Mouse (Mus musculus) left cerebral cortex, postnatal 25 days (tissue): ENCODE results near the gene Slc52a3. TPM values are rescaled to one million over a fixed set of nuclear protein-coding genes. Genes with fewer than 3 reads are reported as not detected.

Experiments
- DNase-seq, 2 experiments: peaks; one replicate each; pipeline ENCODE4 v3.0.0; 2022; ENCODE audit warnings: low spot score in 2 of 2, mixed read lengths in 1 of 2
- intact Hi-C: fragments of 180-260 bp; cut with DNase I; formaldehyde crosslinking; loops from one replicate; pipeline ENCODE4 v1.15.1; 2025
- microRNA-seq, 2 experiments: library from miRNA; unstranded; fragments of <30 nt; microRNA quantifications; one replicate each; pipeline ENCODE4 v1.2.0; 2022
- total RNA-seq, 2 experiments: library from RNA; stranded (reverse); gene quantifications; 2 replicates each; pipeline ENCODE4 v1.2.3; 2021

Gene Slc52a3
- total RNA-seq, 2 experiments from 2014 or later: 4.0 to 4.1 TPM

GRCm38 (mm10) chr2:152029252-152030082, 33.2 kb downstream of the Slc52a3 start:
- intact Hi-C loops: loop anchor here (2.0 to 10.0 kb wide), 4 partner anchors 51 to 335 kb away; partner anchors contain the start of gene Scrt2
- peak; percentile 88 to 89 for DNase-seq

- intact Hi-C loops: no loop called here
- DNase-seq: no peak
Measured at GRCm38 (mm10) chr2:152030986-152031385, 34.7 kb downstream of the Slc52a3 start.

DNA sequence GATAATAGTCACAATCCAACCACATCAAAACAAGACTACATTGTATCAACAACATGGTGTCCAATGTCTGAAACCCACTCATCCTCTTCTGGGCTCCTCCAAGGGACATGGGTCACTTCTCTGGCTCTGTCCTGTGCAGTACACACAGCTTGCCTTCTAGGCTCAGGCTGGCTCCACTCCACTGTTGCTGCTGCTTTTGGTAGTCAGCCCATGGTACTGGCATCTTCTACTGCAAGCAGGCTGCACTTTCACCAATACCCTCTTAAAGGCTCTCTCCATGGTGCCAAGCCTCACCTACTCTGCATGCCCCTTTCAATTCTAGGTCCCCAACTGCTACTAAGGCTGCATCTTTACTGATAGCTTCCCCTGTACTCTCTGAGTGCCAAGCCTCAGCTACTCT, 43.8 kb downstream of the Slc52a3 start:
- DNase-seq: no peak
- intact Hi-C loops: no loop called here

DNA sequence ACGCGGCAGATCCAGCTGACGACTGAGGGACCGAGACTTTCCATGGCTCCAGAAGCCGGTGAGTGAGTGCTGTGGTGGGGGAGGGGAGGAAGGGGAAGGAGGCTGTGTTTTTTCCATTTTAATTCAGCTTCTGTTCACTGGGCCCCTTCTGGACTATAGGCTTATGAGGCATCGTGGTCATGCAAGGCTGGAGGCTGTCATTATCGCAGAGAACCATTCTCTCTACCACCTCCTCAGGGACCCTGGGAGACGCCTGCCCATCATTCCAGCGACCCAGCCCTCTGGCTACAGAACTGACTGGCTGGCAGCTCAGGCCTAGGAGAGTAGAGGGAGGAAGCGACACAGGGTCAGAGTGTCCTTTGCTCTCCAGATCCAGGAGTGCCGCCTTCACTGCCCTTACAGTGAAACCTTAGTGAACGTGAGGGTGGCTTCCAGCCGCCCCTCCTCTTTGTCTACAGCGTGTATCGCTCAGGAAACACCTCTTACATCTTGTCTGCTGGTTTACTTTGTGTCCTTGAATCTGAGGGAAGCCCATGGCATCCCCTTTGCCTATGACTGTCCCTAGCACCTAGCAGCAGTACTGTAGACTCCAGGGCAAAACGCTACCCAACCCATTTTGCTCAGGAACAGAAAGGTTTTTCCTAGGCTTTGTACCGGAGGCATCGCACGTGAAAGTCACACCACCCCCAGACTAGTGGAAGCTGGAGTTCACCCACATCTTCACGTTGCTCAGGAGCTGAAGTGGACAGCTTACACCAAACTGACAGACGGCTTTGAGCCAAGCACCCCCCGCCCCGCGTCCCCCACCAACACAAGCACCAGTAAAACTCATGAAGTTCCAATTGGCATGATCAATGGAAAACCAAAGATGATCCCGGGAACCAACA, 51.0 kb downstream of the Slc52a3 start:
- no peak for DNase-seq
- intact Hi-C loops: no loop called here

GRCm38 (mm10) chr2:152048003-152048980, 52.0 kb downstream of the Slc52a3 start:
- no peak for DNase-seq
- intact Hi-C loops: no loop called here

DNA sequence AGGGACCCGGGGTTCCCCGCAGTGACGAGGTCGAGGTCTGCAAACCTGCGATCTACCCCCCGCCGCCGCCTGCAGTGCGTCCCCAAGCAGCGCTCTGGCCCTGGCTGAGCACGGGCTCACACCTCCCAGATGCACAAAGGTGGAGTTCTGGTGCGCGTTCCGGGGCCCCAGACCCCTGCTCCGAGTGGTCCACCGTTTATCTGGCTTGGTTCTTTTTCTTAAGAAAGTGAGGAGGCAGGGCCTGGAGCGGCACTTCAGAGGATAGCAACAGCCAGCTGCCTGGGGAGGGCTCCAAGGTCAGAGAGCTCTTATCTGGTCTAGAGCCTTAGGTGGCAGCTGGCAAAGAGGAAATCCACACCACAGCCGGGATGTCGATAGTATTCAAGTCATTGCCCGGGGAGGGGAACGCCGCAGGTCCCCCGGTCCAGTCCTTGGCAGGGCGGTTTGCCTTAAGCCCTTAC, 52.7 kb downstream of the Slc52a3 start:
- intact Hi-C loops: no loop called here
- no peak for DNase-seq

DNA sequence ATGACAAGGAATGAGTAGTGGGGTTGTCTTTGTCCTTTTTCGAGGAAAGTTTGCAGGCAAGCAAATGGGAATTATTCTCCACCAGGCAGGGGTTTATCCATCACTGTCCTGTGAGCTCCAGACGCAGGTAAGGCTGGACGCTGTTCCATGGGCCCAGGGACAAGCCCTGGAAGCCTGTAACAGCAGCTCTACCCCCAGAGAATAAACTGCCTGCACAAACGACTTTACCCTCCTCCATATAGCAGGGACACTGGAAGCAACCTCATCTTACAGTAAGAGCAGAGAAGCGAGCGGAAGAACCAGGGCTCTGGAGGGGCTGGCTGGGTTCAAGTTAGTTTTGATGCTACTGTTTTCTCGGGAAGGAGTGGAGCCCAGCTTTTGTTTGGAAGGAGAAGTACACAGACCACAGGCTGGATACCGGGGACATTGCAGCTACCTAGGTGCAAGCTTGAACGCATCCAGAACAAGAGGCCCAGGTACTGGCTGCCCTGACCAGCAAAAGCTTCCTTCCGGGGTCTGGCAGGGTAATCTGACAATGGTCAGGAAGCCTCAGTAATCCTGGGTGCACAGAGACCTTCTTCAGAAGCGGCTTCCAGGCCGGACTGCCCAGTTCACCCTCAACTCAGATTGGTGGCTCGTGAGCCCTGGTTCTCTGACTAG, 53.4 kb downstream of the Slc52a3 start:
- no peak for DNase-seq
- intact Hi-C loops: no loop called here

DNA sequence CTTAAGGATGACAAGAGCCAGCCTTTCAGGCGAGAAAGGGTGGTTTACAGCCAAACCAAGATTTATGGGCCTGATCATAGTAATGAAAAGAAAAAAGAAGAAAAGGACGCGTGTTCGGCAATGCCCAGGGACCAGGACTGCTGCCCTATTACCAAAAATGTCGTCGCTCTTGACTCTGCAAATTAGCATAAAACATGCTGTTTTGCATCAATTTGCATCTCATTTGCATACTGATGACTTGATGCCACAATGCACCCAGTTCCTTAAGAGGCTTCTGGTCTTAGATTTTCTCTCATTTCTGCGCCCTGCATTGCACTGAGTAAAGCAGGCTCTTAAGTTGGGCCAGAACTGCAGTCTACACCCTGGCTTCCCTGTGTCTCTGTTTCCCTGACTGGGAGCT, 54.0 kb downstream of the Slc52a3 start:
- peak in 1 of 2 experiments; percentile 9 for DNase-seq
- intact Hi-C loops: no loop called here

GRCm38 (mm10) chr2:152051985-152052384, 55.7 kb downstream of the Slc52a3 start:
- no peak for DNase-seq
- intact Hi-C loops: no loop called here

- DNase-seq: no peak
- intact Hi-C loops: no loop called here
Measured at GRCm38 (mm10) chr2:152055406-152055805, 59.1 kb downstream of the Slc52a3 start.

GRCm38 (mm10) chr2:152056368-152057251, 60.3 kb downstream of the Slc52a3 start:
- peak in 1 of 2 experiments; percentile 24 for DNase-seq
- intact Hi-C loops: no loop called here

DNA sequence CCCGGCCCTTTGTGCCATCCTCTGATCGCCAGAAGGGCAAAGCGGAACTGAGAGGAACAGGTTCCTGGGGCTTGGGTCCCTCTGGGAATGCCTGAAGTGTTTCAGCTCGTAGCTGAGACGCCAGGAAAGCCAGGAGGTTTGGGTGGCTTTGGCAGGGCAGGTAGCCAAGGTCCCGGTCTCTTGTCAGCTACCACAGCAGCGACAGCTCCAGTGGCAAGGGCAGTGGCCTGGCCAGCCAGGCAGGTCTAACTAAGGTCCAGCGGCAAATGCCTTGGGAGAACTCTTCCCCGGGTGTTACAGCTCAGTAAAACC, 60.9 kb downstream of the Slc52a3 start:
- no peak for DNase-seq
- intact Hi-C loops: no loop called here

Small RNA genes lying within 50 kb of the gene (microRNA-seq; reads per million reads assigned to microRNA genes)
- gene Mir1953: 0 reads per million in 2 experiments

Other genes starting within 250 kb of the Slc52a3 start
- gene Rspo4, start 153.6 kb upstream of the Slc52a3 start, total RNA-seq: under 1 TPM in 1 of 2 experiments, not detected in 1; 0.14 TPM
- under 1 TPM; 0.14 to 0.37 TPM for gene Angpt4, start 85.3 kb upstream of the Slc52a3 start, total RNA-seq
- gene Fam110a, start 16.3 kb upstream of the Slc52a3 start, total RNA-seq: 1 to 10 TPM; 6.6 to 8.4 TPM
- 10 to 100 TPM; 15.2 to 18.5 TPM for gene Scrt2, start 85.0 kb downstream of the Slc52a3 start, total RNA-seq
- gene Srxn1, start 109.0 kb downstream of the Slc52a3 start, total RNA-seq: 10 to 100 TPM; 85.6 to 96.7 TPM
- 1 to 10 TPM in 1 of 2 experiments, under 1 TPM in 1; 0.76 to 1.1 TPM for gene Tcf15, start 147.1 kb downstream of the Slc52a3 start, total RNA-seq
- gene Csnk2a1, start 230.3 kb downstream of the Slc52a3 start, total RNA-seq: 100 to 1,000 TPM; 100 to 107 TPM